Mouse (Mus musculus): ENCODE results near the gene E2f6. TPM values are rescaled to one million over a fixed set of nuclear protein-coding genes. Genes with fewer than 3 reads are reported as not detected.

The E2f6 gene
- polyA plus RNA-seq, 1 experiment: 30.8 TPM

DNA sequence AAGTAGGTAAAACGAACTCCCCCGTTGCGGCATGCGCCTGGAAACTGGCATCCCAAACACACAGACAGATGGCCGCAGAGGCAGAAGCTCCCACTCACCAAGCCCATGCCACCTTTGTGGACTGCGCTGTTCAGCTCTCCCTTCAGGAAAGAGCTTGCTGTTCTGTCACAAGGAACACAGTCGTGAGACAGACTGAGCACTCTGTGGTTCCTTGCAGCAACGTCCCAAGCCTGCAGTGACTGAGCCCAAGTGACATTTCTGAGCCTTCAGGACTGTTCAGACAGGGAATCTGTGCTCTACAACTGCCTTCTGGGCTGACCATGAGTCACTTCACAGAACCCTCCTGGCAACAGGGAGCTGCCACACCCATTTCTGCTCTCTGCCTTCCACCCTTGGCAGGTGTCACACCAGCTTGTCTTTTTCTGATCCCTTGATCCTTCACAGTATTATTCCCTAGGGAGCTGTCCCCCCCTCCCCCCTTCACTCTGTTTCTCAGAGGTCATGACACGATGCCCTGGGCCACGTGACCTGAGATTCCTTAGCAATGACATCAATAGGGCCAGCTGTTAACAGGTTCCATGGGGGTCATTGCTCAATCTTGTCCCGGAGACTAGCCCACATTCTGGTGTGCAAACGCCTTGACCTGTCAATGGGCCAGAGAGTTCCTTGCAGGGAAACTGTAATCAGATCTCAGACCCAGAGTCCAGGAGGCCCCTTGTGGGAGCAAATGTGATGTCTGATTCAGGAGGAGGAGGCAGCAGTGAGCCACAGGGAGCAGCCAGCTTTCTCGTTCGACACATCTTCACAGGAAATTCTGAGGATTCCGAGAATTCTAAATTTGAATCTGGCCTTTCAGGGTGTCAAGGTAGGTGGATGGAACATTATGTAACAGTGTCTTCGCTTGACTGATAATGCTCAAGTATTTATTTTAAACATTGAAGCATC is 39.9 kb downstream of the E2f6 start:
- H3K4me1 ChIP-seq (ENCODE audit: control insufficient read depth, insufficient read depth, insufficient read length, low read length): peaks cover 10% of the 10 kb centered on the region
- H3K4me3 ChIP-seq (ENCODE audit: insufficient read depth, low read depth, low read length): no peak overlapping the region
- H3K27ac ChIP-seq (replicated peaks; ENCODE audit: low read depth, low read length): peak overlapping the region; percentile 16

DNA sequence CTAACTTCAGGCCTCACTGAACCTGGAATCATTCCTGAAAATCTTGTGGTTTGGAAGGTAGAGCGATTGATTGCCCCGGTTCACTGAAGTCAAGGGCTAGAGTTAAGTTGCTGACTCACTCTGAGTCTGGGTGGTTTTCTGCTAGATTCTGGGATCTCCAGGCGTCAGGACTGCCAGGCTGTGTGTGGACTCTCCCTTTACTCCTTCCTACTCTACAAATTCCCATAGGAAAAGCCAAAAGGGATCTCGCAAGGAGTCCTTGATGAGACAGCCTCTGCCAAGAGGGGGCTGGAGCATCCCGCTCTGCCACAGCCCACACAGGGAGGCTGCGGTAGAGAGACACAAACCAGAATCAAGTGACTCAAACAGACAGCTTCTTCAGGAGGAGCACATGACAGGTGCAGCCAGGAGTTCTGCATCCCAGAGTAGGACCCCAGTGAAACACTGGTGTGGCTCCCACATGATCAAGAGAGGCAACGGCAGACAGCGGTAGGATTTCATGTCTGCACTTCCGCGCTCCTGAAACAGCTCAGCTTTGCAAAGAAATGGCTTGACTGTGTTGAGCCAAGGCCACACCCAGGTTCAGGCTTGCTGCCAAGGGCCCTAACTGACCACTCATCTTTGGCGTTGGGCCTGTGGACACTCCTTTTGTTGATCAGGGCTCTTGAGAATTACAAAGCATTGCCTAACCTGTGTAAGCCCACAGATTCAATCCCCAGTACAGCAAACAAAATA is 42.8 kb downstream of the E2f6 start:
- Histone ChIP-seq H3K27ac (replicated peaks; ENCODE audit: low read depth, low read length) (peak overlapping the region; percentile 51), H3K4me1 (ENCODE audit: control insufficient read depth, insufficient read depth, insufficient read length, low read length) (peaks cover 5% of the 10 kb centered on the region), H3K4me3 (ENCODE audit: insufficient read depth, low read depth, low read length) (peak overlapping the region; percentile 17; the same call in 1 of the 2 replicates)

DNA sequence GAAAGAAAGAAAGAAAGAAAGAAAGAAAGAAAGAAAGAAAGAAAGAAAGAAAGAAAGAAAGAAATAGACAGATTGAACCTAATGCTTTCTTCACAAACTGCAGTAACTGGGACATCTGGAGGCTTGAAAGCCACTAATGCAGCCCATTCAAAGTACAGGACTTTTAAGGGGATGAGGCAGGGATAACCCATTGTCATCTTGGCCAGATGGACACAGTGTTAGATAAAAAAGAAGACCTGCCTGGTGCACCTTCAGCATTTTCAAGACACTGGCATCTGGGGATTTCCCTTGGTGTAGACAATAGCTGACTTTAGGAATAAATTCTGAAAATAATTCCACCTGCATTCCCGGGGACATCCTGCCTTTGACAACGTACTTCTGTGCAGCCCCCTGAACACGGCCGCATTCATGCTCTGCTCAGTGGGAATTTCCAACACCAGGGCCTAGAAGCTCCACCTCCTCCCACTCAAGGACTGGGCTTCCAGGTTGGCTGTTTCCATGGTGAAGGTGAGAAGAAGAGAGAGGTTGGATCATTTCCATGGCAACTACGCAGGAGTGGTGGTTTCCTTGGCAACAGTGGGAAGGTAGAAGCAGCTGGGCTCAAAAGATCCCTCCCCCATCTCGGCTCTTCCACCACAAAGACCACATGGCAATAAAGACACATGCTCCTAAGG is 45.0 kb downstream of the E2f6 start:
- Histone ChIP-seq H3K27ac (replicated peaks; ENCODE audit: low read depth, low read length) (no peak overlapping the region), H3K4me3 (ENCODE audit: insufficient read depth, low read depth, low read length) (no peak overlapping the region), H3K4me1 (ENCODE audit: control insufficient read depth, insufficient read depth, insufficient read length, low read length) (peaks cover 3% of the 10 kb centered on the region)

DNA sequence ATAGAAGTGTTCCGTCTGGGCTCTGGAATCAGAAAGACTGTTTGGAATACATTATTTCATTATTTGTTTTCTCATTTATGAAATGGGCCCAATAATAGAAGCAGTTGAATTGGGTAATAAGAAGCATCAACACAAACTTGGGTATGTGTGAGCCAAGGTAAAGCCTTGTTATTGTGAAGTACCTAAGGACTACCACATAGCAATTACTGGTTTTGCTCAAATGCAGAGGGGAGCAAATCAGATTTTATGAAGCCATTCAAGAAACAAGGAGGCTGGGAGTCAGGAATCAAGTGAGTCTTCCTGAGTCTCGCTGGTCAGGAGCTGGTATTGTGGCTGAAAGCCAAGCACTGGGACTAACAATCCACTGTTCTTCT is 45.5 kb downstream of the E2f6 start:
- Histone ChIP-seq H3K27ac (replicated peaks; ENCODE audit: low read depth, low read length) (no peak overlapping the region), H3K4me1 (ENCODE audit: control insufficient read depth, insufficient read depth, insufficient read length, low read length) (peaks cover 3% of the 10 kb centered on the region), H3K4me3 (ENCODE audit: insufficient read depth, low read depth, low read length) (no peak overlapping the region)

DNA sequence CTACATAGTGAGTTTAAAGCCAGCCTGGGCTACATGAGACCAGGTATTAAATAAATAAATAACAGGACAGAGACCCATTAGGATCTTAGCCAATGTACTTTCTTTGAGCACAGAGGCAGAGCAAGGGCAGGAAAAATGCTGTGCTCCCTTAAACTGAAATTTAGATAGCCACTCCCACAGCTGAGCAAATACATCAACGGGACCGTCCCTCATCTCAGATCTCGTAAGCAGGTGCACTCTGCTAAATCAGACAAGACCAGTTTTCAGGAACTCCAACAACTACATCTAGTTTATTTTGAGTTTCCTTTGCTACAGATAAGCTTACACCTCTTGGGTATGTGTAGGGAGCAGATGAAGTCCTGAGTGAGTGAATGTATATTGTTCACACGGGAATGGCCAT is 47.3 kb downstream of the E2f6 start:
- no peak overlapping the region for H3K27ac ChIP-seq (replicated peaks; ENCODE audit: low read depth, low read length)
- H3K4me1 ChIP-seq (ENCODE audit: control insufficient read depth, insufficient read depth, insufficient read length, low read length): peaks cover 3% of the 10 kb centered on the region
- no peak overlapping the region for H3K4me3 ChIP-seq (ENCODE audit: insufficient read depth, low read depth, low read length)

DNA sequence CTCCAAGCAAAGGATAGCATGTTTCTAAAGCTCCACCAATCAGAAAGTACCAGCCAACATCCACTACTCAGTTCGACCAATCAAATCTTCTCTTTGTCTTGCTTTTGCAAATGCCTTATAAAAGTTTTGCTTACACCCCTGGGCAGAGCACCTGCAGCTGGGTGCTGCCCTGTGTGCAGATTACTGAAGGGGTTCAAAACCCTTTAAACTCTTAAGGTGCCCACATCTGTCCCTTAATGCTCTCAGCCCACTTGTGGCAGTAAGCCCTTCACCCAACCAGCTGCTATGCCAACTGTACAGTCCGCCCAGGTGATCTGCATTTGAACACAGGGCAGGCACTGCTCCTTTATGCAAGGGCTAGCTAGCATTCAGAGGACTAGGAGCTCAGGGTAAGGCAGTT is 49.0 kb downstream of the E2f6 start:
- H3K4me3 ChIP-seq (ENCODE audit: insufficient read depth, low read depth, low read length): no peak overlapping the region
- H3K27ac ChIP-seq (replicated peaks; ENCODE audit: low read depth, low read length): no peak overlapping the region
- H3K4me1 ChIP-seq (ENCODE audit: control insufficient read depth, insufficient read depth, insufficient read length, low read length): no peaks in the 10 kb centered on the region

DNA sequence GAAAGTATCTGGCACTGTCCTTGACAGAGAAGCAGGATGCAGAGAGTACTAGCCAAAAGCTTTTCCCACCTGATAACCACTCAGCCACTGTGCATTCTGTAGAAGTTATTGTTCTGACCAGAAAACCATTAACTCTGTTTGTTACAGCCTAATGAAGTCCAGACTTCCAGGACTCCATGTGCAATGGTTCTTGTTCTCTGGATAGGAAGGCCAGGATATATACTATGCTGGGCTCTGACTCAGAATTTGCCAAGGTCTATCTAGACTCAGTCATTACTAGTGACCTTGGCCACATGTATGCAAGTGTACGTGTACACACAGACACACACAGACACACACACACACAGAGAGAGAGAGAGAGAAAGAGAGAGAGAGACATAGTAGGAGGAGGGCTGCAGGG is 49.8 kb downstream of the E2f6 start:
- no peak overlapping the region for H3K27ac ChIP-seq (replicated peaks; ENCODE audit: low read depth, low read length)
- H3K4me3 ChIP-seq (ENCODE audit: insufficient read depth, low read depth, low read length): no peak overlapping the region
- H3K4me1 ChIP-seq (ENCODE audit: control insufficient read depth, insufficient read depth, insufficient read length, low read length): no peaks in the 10 kb centered on the region

DNA sequence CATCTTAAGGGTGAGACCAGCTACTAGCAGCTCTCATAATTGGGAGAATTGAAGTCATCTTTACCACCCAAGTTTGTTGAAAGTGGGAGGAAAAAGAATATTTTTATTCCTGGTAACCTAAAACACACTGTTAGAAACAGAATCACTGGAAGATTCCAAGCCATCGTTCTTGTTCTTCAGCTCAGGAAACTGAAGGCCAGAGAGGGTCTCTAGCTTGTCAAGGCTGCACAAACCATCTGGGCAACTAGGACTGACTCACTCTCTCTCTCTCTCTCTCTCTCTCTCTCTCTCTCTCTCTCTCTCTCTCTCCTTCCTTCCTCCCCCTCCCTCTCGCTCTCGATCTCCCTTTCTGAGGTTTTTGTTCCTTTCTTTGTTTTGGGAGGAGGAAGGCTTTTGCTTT is 50.2 kb downstream of the E2f6 start:
- Histone ChIP-seq H3K4me1 (ENCODE audit: control insufficient read depth, insufficient read depth, insufficient read length, low read length) (no peaks in the 10 kb centered on the region), H3K27ac (replicated peaks; ENCODE audit: low read depth, low read length) (no peak overlapping the region), H3K4me3 (ENCODE audit: insufficient read depth, low read depth, low read length) (no peak overlapping the region)

DNA sequence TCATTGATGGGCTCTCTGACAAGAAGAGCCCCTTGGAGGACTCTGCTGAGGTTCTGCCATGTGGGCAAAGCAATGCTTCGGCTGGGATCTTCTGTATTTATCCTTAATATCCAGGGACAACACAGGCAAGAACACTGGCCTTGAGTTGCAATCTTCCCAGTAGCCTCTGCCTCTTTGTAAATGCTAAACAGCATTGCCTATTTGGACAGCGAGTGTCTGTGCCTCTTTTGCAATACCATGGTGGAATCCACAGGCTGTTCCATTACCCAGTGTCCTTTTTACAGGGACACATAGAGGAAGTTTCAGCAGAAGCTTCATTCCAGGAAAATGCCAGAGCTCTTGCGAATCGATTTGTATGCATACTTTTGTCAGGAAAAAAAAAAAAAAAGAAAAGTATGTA is 53.7 kb downstream of the E2f6 start:
- Histone ChIP-seq H3K4me3 (ENCODE audit: insufficient read depth, low read depth, low read length) (no peak overlapping the region), H3K27ac (replicated peaks; ENCODE audit: low read depth, low read length) (no peak overlapping the region)

DNA sequence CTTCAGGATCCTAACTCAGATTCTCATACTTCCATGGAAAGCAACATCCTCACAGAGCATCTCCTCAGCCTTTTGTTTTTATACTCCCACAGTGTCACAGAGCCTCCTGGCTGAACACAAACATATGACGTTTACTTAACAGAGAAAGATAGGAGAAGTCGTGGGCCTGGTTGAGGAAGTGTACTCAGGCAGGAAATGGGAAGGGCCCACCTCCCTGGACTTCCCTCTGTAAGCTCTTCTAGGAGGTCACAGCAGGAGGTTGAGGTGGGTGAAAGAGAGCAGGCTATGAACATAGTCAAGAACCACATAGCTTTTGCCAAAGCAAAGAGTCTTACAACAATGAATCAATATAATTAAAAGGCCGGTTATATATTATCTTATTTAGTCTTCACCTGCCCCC is 55.1 kb downstream of the E2f6 start:
- Histone ChIP-seq H3K27ac (replicated peaks; ENCODE audit: low read depth, low read length) (no peak overlapping the region), H3K4me1 (ENCODE audit: control insufficient read depth, insufficient read depth, insufficient read length, low read length) (peaks cover 25% of the 10 kb centered on the region), H3K4me3 (ENCODE audit: insufficient read depth, low read depth, low read length) (no peak overlapping the region)

More for the DNA sequence above, 53.7 kb downstream of the E2f6 start:
- H3K4me1 ChIP-seq (ENCODE audit: control insufficient read depth, insufficient read depth, insufficient read length, low read length): peaks cover 11% of the 10 kb centered on the region

DNA sequence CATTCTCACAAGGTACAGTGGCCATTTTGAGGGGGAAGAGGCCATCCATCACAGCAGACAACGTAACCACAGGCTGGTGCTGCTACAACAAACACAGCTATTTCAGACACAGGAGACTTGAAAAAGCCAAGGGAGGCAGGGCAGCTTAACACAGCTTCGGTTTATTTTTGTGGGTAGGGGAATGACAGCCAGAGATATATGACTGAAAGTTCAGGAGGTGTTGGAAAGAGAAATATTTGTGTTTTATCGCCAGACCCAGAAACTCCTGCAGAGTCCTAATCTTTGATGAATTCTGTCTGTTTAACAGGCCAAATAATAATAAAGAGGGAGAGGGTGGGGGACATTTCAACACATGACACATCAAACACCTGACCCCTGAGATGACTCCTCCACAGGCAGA is 55.7 kb downstream of the E2f6 start:
- H3K4me3 ChIP-seq (ENCODE audit: insufficient read depth, low read depth, low read length): no peak overlapping the region
- H3K4me1 ChIP-seq (ENCODE audit: control insufficient read depth, insufficient read depth, insufficient read length, low read length): peaks cover 28% of the 10 kb centered on the region
- no peak overlapping the region for H3K27ac ChIP-seq (replicated peaks; ENCODE audit: low read depth, low read length)

DNA sequence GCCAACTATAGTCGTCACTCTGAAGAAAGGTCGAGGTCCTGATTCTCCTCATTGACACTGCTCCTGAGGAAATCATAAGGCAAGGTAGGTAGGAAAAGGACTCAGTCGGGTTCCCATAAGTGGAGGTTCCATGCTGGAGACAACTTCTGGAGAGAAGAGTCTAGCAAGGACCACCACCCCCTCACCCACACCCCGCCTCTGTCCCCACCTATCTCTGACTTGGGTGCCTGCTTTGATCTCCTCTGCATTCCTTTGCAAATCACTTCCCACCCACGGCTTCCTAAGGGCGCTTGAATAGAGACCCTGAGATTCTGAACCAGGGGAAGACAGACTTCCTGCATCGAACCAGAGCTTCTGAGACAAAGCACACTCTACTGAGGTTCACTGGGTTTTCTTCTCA is 56.5 kb downstream of the E2f6 start:
- H3K4me3 ChIP-seq (ENCODE audit: insufficient read depth, low read depth, low read length): no peak overlapping the region
- peaks cover 28% of the 10 kb centered on the region for H3K4me1 ChIP-seq (ENCODE audit: control insufficient read depth, insufficient read depth, insufficient read length, low read length)
- no peak overlapping the region for H3K27ac ChIP-seq (replicated peaks; ENCODE audit: low read depth, low read length)

DNA sequence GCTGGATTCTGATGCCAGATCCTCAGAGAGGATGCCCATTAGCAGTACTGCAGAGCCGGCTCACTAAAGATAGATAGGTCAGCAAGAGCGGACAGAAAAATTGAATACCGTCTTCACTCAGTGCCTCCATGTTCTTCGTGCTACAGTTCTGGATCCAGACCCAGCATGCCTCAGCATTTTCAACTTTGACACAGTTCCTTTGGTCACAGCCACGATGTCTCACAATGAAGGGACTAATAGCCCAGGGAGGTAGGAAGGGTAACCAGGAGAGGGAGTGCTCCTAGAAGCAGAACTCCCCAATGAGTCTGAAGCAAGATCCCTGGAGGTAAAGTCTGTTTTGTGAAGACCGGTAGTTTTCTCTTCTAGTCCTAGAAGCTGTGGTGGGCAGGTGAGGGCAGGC is 57.9 kb downstream of the E2f6 start:
- peaks cover 35% of the 10 kb centered on the region for H3K4me1 ChIP-seq (ENCODE audit: control insufficient read depth, insufficient read depth, insufficient read length, low read length)
- no peak overlapping the region for H3K4me3 ChIP-seq (ENCODE audit: insufficient read depth, low read depth, low read length)
- H3K27ac ChIP-seq (replicated peaks; ENCODE audit: low read depth, low read length): peak overlapping the region; percentile 14; the same call in 1 of the 2 replicates

DNA sequence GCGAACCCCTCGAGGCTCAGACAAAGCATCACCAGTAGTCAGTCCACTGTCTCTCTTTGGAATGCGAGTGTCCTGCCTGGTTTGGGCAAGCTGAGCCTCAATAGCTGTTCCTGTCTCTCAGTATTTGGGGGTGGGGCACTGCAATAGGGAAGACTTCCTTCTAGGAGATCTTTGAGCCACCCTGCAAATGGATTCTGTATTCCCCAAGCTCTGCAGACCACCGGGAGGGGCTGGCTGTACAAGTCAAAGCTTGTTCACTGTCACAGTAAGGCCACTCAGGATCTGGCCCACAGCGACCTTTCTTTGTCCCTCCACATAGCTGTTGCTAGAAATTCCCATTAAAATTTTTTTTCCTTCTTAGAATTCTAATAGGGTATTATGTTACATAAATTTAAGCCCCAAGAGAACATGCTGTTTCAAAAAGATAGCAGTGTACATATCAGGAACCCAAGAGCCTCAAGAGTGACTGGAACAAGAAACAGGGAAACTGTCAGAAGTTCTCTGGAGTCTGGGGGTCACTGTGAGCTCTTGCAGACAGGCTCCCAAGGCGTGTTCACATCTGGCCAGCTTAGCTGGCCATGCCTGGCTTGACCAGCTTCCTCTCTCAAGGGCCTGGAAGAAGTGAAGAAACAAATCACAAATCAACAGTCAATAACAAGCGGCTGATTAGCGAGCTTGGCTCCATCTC is 58.5 kb downstream of the E2f6 start:
- Histone ChIP-seq H3K27ac (replicated peaks; ENCODE audit: low read depth, low read length) (peak overlapping the region; percentile 14; the same call in 1 of the 2 replicates), H3K4me1 (ENCODE audit: control insufficient read depth, insufficient read depth, insufficient read length, low read length) (peaks cover 40% of the 10 kb centered on the region), H3K4me3 (ENCODE audit: insufficient read depth, low read depth, low read length) (no peak overlapping the region)

Measured in brown adipose tissue, adult 24 weeks (tissue).